Mouse (Mus musculus) right cerebral cortex, adult 2 months (tissue): ENCODE data around the gene Elovl2.
"Not testable (repeated sequence)": the region's sequence is repeated elsewhere in the genome, so short reads cannot be mapped to it uniquely, and the experiment has no call there.

Experiments
- DNase-seq, 2 experiments: peaks; one replicate each; pipeline ENCODE4 v3.0.0; 2021 to 2022; ENCODE audit warnings: low spot score in 2 of 2

The Elovl2 gene

GRCm38 (mm10) chr13:41235181-41235580 lies 15.0 kb upstream of the Elovl2 start:
- no peak for DNase-seq

- DNase-seq, result no peak
Measured at GRCm38 (mm10) chr13:41233241-41233640, 13.0 kb upstream of the Elovl2 start.

- DNase-seq, result no peak
Measured at GRCm38 (mm10) chr13:41232209-41232608, 12.0 kb upstream of the Elovl2 start.

GRCm38 (mm10) chr13:41231389-41231983 lies 11.3 kb upstream of the Elovl2 start:
- no peak for DNase-seq

GRCm38 (mm10) chr13:41230256-41230655 lies 10.1 kb upstream of the Elovl2 start:
- DNase-seq, result no peak

GRCm38 (mm10) chr13:41228060-41228459 lies 7.9 kb upstream of the Elovl2 start:
- no peak for DNase-seq

GRCm38 (mm10) chr13:41226513-41226912 lies 6.3 kb upstream of the Elovl2 start:
- no peak for DNase-seq

GRCm38 (mm10) chr13:41219687-41220303 lies 410 bp downstream of the Elovl2 start:
- peak in 1 of 2 experiments; percentile 38 for DNase-seq

GRCm38 (mm10) chr13:41219056-41219455 lies 1.1 kb downstream of the Elovl2 start:
- peak in 1 of 2 experiments; percentile 13 for DNase-seq

- DNase-seq, result no peak
Measured at GRCm38 (mm10) chr13:41216236-41216635, 4.0 kb downstream of the Elovl2 start.

- DNase-seq, result no peak
Measured at GRCm38 (mm10) chr13:41215669-41216068, 4.5 kb downstream of the Elovl2 start.

GRCm38 (mm10) chr13:41212558-41213322 lies 7.5 kb downstream of the Elovl2 start:
- no peak for DNase-seq

- DNase-seq, result no peak
Measured at GRCm38 (mm10) chr13:41211276-41211675, 8.9 kb downstream of the Elovl2 start.

- DNase-seq, result peak; percentile 42 to 57
Measured at GRCm38 (mm10) chr13:41206241-41206640, 14.0 kb downstream of the Elovl2 start.

GRCm38 (mm10) chr13:41205568-41205967 lies 14.6 kb downstream of the Elovl2 start:
- DNase-seq, result not testable (repeated sequence)

- DNase-seq, result no peak
Measured at GRCm38 (mm10) chr13:41203691-41204090, 16.5 kb downstream of the Elovl2 start.

- no peak for DNase-seq
Measured at GRCm38 (mm10) chr13:41203289-41203688, 16.9 kb downstream of the Elovl2 start.

- DNase-seq, result no peak
Measured at GRCm38 (mm10) chr13:41200861-41201260, 19.3 kb downstream of the Elovl2 start.

- DNase-seq, result no peak
Measured at GRCm38 (mm10) chr13:41195640-41196333, 24.4 kb downstream of the Elovl2 start.

- no peak for DNase-seq
Measured at GRCm38 (mm10) chr13:41187886-41188285, 32.3 kb downstream of the Elovl2 start.

- DNase-seq, result no peak
Measured at GRCm38 (mm10) chr13:41158426-41158825, 61.8 kb downstream of the Elovl2 start.

GRCm38 (mm10) chr13:41153146-41153545 lies 67.1 kb downstream of the Elovl2 start:
- DNase-seq, result no peak
